Mouse (Mus musculus) kidney, postnatal 25 days (tissue): ENCODE results near the gene 2010300C02Rik.
"Not testable (repeated sequence)": the region's sequence is repeated elsewhere in the genome, so short reads cannot be mapped to it uniquely, and the experiment has no call there.

Experiments used
- DNase-seq, 2 experiments: peaks; one replicate each; pipeline ENCODE4 v3.0.0; 2021; ENCODE audit warnings: mixed read lengths in 2 of 2

2010300C02Rik gene

GRCm38 (mm10) chr1:37619542-37619941, 100.3 kb downstream of the 2010300C02Rik start:
- no peak for DNase-seq

DNA sequence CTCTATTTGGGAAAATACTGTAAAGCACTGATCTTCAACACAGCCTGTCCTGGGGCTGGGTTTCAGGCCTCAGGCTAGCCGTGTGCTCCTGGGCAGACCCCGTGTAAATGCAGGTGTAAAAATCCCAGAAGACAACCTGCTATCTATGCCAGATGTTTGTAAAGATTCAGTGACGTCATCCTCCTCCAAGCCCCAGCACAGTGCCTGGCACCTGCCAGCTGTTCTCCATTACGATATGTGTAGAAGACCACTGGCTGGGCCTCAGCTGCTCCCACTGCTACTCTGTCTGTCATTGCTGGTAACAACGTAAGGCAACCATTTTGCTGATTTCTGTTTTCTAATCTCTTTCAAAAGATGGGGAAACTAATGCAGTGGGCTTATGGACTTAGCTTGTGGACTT, 102.8 kb downstream of the 2010300C02Rik start:
- no peak for DNase-seq

DNA sequence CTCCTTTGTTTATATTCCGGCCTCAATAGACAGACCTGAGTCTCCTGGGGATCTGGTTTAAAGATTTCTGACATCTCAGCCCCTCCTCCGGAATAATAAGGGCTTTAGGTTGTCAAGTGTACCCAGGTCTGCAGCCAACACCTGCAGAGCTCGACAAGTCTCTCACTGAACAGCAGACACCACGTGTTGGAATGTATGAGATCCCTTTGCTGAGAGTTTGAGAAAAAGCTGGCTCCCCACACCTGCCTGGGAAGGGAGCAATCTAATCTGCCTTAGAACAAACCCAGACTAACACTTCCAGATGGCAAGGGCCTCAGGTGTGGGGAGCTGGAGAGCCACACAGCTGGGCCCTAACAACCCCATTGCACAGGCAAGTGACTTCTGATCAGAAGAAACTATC, 103.3 kb downstream of the 2010300C02Rik start:
- no peak for DNase-seq

GRCm38 (mm10) chr1:37615290-37616040, 104.4 kb downstream of the 2010300C02Rik start:
- no peak for DNase-seq

DNA sequence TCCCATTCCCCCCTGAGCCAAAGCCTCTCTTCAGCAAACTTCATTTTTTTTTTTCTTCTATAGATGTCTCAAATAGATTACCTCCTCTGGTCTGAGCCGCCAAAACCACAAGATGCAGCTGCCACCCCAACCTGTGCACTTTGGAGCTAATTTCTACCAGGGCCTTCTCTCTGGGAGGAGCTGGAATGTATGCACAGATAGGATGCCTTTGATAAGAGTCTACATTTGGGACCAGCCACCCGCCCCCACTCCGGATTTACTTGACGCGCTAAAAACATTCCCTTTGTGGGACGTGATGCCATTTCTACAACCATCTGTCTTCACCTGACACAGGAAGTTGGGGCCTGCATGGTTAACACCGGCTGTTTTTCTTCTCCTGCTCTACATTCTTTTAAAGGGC, 105.0 kb downstream of the 2010300C02Rik start:
- DNase-seq: no peak

GRCm38 (mm10) chr1:37614130-37614529, 105.8 kb downstream of the 2010300C02Rik start:
- no peak for DNase-seq

DNA sequence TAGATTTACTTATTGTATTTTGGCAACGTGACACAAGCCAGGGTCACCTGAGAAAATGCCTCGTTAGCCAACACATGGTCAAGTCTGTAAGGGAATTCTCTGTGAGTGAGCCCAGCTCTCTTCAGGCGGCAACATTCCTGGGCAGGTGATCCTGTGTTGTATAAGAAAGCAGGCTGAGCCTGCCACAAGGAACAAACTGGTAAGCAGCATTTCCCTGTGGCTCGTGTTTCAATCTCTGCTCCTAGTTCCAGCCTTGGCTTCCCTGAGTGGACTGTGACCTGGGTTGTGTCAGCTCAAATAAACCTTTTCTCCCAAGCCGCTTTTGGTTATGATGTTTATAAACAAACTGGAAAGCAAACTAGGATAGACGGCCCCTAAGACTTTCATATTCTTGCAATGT, 108.9 kb downstream of the 2010300C02Rik start:
- DNase-seq: no peak

- DNase-seq: no peak
These were observed 109.6 kb downstream of the 2010300C02Rik start for GRCm38 (mm10) chr1:37610242-37610641.

DNA sequence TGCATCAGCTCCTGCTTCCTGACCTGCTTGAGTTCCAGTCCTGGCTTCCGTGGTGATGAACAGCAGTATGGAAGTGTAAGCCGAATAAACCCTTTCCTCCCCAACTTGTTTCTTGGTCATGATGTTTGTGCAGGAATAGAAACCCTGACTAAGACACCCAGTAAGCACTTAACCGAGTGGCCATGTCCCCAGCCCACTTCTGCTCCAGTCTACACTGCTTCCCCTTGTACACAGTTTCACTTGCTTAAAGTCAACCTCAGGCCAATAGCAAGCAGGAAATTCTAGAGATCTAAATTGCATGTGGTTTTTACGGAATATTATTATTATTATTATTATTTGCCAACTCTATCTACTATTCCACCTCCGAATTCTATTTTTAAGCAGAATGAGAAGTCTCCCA, 114.2 kb downstream of the 2010300C02Rik start:
- not testable (repeated sequence) for DNase-seq

- DNase-seq: no peak
These were observed 116.7 kb downstream of the 2010300C02Rik start for GRCm38 (mm10) chr1:37603206-37603605.

GRCm38 (mm10) chr1:37602268-37602667, 117.6 kb downstream of the 2010300C02Rik start:
- no peak for DNase-seq

DNA sequence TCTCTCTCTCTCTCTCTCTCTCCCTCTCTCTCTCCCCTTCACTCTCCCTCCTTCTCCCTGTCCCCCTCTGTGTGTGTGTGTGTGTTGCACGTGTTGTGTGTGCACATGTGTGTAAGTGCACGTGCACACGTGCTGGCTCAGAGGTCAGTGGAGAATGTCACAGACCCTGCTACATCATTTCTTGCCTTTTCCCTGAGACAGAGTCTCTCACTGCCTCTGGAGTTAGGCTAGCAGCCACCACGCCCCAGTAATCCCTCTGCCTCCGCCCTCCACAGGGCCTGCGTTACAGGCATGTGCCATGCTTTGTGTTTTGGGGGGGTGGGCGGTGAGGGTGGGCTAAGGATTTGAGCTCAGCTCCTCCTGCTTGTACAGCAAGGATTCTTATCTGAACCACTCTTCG, 118.4 kb downstream of the 2010300C02Rik start:
- no peak for DNase-seq

- no peak for DNase-seq
These were observed 119.2 kb downstream of the 2010300C02Rik start for GRCm38 (mm10) chr1:37600640-37601175.

DNA sequence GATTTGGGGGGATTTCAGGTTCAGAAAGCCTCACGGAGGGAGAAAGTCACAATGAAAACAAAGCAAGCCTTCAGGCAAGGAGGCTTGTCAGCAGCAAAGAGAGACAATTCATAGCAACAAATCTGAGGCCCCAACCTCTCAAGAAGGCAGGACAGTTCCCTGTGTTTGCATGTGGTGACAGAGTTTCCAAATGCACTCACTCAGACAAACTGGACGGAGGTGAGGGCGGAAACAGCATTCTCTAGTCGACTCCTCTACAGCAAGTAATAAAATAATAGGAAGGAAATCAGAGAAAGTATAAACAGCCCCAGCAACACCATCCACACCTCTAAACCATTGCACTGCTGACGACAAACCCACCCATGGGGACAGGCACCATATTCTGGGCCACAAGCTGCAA, 120.9 kb downstream of the 2010300C02Rik start:
- DNase-seq: no peak

- DNase-seq: not testable (repeated sequence)
These were observed 125.1 kb downstream of the 2010300C02Rik start for GRCm38 (mm10) chr1:37594812-37595211.

DNA sequence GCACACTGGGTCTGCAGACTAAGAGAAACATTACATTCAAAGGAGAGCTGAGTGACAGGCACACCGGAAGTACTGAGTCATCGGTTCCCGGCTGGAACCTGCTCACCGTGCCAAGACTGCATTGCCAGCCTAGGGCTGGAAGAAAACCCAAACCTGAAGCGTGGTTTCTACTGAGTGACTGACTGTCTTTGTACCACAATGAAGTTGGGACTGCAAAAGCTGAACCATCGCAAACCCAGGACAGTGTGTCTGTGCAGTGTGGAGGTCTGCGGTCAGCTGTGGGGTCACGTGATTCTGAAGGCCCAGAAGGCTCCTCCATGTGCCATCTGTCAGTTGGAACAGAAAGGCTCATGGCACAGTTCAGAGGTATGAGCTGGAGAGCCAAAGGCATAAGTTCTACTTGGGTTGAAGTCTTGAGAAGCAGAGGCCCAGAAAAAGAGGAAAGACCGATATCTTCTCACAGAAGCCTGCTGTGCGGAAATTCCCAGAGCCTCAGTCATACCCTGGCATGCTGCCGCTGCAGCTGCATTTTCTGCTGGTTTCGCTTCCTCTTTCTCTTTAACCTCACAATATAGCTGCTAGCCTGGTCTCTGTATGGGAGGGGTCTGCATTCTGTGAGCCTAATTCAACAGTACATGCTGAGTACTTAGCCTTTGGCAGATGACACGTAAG, 133.9 kb downstream of the 2010300C02Rik start:
- DNase-seq: peak in 1 of 2 experiments; percentile 23

GRCm38 (mm10) chr1:37583795-37584464, 136.0 kb downstream of the 2010300C02Rik start:
- DNase-seq: no peak

DNA sequence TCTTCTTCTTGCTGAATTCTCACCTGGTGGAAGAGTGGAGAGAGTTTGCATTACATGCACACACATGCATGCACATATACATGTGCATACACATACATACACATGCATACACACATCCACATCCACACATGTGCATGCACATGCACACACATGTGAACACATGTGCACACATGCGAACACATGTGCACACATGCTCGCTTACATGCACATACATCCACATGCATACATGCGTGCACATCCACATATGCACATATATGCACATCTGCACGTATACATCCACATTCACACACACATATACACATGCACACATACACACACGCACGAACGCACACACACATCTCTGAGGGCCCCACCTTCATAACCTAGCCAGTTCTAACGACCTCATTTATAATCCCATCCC, 136.7 kb downstream of the 2010300C02Rik start:
- no peak for DNase-seq

- no peak for DNase-seq
These were observed 140.2 kb downstream of the 2010300C02Rik start for GRCm38 (mm10) chr1:37579686-37580085.

DNA sequence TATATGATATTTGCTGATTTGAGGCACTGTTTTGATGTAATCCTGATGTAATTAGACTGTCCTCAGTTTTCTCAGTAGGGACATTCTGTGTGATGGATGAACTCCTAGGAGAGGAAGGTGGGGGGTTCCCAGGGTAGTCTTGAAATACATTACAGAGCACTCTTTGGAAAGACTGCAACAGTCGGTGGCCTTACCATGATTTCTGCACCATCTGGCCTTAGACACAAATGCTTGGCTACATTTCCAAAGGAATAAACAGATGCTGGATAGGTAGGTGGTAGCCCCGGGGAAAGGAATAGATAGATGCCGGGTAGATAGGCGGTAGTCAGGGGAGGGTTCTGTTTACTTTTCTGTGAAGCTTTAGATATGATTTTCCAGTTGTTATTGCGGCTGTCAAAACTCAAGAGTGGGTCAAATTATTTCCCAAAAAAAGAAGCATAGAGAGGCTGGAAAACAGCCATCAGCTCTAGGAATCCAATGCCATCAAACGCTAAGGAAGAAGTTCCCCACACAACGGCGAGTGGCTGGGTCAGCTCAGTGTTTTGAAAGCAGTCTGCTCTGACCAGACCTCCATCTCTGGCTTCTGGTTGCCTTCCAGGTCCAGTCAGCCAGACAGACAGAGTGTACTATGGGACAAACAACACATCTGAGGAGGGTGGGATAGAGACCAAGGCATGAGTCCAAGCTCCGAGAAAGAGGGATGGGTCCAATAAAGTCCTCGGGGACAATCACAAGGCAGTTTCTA, 147.2 kb downstream of the 2010300C02Rik start:
- DNase-seq: no peak

DNA sequence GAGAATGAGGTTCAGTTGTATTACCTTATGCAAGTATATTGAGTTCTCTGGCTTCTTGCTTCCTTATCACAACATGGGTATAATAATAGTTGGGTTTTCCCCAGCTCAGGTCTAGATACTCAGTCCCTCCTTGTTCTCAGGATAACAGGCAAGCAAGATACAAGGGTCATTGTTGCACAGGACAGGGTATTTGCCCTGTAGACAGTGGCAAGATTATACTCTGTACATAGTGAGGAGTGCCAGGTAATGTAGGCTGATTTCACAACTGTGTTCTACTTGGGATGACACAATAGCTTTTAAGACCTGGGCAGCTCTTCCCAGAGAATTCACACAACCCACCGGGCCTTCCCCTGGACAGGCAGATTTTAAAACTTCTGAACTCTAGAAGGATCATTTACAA, 151.5 kb downstream of the 2010300C02Rik start:
- DNase-seq: no peak

GRCm38 (mm10) chr1:37566754-37567153, 153.1 kb downstream of the 2010300C02Rik start:
- DNase-seq: no peak

DNA sequence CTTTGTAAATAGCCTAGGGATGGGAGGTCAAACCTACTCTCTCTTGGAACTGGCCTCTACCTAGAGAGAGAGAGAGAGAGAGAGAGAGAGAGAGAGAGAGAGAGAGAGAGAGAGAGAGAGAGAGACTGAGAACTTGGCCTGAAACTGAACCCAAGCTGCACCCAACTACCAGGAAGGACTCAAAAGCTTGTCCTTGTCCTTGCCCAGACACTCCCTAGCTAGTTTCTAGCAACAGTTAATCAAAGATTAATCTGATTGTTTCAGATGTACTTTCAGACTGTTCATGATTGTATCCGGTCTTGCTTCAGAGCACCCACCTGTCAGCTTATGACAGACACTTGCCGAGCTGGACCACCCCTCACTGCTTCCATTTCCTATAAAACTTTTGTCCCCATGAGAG, 153.5 kb downstream of the 2010300C02Rik start:
- no peak for DNase-seq
